Mouse (Mus musculus): ENCODE measurements around the gene Hjurp. TPM values are rescaled to one million over a fixed set of nuclear protein-coding genes. Genes with fewer than 3 reads are reported as not detected.

Gene Hjurp
- total RNA-seq, 4 experiments from 2014 or later, result 33.0 to 55.0 (median 43.2) TPM

DNA sequence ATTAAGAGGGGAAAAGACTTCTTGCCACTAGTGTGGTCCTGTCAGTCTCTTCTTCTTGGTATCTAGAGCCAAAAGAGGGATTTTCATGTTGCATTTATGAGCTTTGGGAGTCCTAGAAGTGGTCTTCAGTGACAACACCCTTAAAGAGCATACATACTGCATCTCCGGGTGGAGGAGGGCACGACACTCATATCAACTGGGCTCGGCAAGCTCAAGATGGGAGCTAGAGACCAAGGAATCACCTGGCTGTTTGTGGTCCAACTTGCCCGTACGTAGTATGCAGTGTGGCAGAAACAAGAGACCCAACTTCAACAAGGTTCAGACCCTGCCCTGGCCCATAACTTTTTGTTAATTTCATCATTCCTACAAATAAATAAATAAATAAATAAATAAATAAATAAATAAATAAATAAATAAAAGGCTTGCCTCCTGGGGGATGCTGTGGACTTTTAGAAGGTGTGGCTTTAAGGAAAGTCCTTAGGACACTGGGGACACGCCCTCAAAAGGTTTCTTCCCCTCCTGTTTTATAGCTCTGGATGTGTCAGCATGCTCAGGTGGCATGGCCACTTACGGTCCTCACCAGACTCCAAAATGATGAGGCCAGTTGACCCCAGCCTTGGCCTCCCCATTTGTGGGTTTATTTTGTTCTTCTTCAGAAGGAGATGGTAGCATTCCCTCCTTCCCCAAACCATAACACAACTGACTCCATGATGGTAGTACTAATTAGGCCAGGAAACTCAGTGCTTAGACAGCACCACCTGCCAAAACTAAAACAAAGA is 20.2 kb upstream of the Hjurp start:
- no peak for DNase-seq

GRCm38 (mm10) chr1:88296171-88296920 is 18.9 kb upstream of the Hjurp start:
- no peak for DNase-seq

GRCm38 (mm10) chr1:88294650-88295049 is 17.2 kb upstream of the Hjurp start:
- no peak for DNase-seq

GRCm38 (mm10) chr1:88292057-88292456 is 14.6 kb upstream of the Hjurp start:
- no peak for DNase-seq

- no peak for DNase-seq
Observed at GRCm38 (mm10) chr1:88291409-88292005, 14.1 kb upstream of the Hjurp start.

DNA sequence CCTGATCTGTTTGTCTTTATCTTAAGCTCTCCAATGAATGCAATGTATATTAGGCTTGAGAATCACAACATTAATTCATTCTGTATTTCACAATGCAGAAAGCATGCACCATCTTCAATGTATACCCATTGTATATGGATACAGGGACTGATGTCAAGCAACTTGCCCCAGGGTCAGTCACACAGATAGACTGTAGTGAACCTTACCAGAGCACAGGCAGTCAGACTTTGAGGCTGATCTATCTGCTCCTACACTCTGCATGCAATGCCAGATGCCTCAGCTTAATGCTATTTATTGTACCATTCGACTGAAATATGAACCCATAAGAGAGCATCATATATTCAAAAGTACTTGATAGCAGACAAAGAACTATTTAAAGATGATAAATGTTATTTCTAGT is 13.1 kb upstream of the Hjurp start:
- no peak for DNase-seq

DNA sequence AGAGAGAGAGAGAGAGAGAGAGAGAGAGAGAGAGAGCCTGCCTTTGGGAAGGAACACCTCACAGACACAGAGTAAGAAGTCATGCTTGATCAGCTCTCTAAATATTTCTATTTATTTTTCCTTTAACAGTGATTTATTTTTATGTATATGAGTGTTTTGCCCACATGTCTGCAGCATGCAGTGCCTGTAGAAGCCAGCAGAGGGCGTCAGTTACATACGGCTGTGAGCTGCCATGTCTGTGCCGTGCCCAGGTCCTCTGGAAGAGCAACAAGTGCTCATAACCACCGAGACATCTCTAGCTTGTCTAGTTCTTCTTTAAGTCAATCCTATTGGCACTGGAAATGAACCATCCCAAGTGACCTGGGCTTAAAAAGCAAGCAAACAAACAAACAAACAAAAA is 12.5 kb upstream of the Hjurp start:
- no peak for DNase-seq

DNA sequence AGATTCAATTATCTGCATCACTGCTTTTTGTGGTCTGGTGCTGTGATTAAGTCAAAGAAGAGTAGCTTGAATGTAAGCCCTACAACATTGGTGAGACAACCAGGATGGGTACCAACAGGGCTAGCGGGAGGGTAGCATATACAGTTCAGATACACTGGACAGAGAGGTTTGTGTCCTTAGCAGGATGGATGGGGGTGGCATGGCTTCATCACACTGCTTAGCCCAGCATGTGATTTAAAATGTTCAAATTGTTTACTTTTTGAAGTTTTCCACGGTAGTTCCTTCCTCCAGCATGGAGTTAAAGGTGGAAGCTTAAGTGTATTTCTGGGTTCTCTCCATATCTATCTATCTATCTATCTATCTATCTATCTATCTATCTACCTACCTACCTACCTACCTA is 11.7 kb upstream of the Hjurp start:
- DNase-seq, result no peak

DNA sequence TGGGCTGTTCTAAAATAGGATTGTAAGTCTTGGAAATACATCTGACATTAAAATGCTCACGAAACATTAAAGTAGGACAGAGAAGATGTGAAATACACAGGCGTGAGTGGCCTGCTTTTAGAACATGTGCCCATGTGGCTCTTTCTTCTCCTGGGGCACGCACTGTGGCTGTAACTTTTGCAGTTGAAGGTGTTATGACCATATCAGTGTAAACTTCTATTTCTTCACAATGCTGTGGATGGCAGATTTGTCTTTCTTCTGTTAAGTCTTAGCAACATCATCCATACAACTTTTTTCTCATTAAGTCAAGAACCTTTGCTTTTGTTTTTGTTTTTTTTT is 11.3 kb upstream of the Hjurp start:
- DNase-seq, result no peak

DNA sequence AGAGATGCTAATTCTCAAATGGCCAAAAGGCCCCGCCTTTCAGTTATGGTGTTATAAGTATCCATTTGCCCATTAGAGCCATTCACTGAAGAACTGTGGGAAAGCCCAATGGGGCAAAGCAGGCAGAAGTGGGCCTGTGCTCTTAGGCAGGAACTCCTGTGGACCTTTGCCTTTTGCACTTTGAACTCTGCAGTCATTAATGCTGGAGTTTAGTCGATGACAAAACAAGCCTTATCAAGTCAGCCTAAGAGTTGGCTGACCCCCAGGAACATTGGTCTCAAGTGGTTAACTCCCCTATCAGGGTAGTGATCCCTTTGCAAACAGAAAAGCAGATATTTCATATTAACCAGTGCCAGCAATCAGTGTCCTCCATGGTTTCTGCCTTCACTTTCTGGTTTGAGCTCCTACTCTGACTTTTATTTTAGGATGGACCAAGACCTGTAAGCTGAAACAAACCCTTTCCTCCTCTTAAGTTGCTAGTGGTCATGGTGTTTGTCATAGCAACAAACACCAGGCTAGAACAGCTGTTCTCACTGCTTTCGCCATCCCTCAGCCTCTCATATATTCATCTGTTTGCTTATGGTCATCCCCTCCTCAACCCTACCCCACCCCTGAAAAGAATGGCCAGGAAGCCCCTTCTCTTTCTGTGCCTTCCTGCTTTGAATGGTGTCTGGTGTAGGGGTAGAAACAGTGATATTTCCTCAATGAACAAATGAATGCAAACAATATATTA is 10.8 kb upstream of the Hjurp start:
- DNase-seq, result no peak

DNA sequence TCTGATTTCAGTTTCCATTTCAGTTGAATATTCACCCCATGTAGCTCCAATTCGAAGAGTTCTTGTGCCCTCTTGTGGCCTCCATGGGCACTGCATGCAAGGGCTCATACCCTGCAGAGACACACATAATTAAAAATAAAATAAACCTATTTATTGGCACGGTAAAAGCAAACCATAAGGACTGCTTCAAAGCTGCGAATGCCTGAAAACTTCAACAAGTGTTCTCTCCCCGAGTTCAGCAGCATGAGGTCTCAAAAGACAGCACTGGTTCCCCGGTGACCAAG is 10.2 kb upstream of the Hjurp start:
- DNase-seq, result no peak

GRCm38 (mm10) chr1:88286887-88287696 is 9.7 kb upstream of the Hjurp start:
- DNase-seq, result no peak

DNA sequence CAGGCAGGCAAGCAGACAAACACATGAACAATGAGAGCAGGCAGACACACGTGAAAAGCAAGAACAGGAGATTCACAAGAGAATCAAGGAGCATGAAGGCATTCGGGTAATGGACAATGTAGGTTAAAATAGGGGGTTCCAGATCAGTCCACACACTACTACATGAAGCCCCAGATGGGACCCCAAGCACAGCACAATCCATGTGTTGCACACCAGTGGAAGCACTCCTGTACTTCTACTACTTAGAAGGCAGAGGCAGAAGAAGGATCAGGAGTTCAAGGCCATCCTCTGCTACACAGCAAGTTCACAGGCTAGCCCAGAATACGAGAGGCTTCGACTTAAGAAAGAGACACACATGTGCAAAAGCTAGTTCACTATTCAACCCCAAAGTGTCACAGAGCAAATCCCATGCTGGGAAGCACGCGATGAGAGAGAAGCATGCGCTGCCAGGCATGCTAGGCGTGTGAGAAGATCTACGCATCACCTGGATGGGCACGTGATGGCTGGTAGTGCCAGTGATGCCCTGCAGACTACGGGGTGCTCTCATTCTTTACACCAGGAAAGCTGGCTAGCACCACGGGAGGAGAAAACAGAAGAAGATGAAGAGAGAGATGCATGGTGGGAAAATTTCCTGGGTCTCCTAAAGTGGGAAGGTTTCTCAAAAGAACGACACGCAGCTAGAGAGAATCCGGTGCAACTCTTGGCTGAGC is 8.9 kb upstream of the Hjurp start:
- DNase-seq, result no peak

DNA sequence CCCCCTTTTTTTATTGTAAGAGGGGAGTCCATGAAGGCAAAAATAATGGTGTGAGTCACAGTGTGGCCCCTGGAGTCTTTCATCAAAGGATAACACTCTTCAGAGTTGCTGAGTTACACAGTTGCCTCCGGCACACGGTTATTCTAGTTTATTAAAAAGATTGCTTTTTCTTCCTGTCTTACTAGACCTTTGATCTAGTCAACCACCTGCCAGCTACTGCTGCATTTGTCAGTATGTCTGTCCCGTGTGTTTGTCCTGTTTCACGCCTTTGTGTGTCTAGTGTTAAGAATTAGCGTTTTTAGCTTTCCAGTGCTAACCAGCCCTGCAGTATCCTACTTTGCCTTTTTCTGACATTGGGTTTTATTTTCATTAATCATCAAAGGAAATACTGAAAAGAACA is 8.2 kb upstream of the Hjurp start:
- DNase-seq, result no peak

GRCm38 (mm10) chr1:88284946-88285320 is 7.5 kb upstream of the Hjurp start:
- no peak for DNase-seq

- DNase-seq, result no peak
Observed at GRCm38 (mm10) chr1:88284228-88284945, 7.0 kb upstream of the Hjurp start.

DNA sequence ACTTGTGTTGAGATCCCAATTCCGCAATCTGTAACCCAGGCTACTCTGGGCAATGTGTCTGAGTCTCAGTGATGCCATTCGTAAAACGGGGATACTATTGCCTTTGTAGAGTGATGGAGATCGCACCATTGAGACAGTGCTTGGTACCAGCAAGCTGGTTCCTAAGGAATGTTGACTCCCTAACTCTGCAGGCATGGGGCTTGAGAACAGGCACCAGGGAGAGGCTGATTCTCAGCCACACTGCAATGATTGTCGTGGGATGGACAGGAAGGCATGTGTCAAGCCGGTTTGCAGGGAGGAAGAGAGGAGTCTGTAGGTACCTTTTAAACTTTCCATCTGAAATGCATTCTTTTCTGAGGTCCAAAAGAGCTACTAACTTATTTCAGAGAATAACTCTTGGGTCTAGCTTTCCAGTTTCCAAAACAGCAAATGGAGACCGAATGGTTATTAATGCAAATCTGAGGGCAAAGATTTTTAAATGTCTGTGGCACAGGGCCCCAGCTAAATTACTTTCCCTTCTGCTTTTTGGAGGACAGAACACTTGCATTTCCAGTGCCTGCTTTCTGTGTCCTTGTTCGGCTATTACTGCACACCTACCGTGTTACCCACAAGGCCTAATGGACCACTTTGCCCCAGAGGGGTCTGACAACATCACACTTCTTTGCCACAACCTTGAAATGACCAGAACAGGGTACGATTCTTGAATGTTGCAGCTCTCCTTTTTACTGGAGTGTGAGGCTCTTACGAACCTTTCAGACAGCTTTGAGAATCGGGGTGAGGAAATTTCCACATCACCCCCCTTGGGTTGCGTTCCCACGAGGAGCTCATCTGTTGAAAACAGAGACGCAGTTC is 6.2 kb upstream of the Hjurp start:
- DNase-seq, result no peak

GRCm38 (mm10) chr1:88282301-88282700 is 4.9 kb upstream of the Hjurp start:
- DNase-seq, result no peak

- DNase-seq, result no peak
Observed at GRCm38 (mm10) chr1:88280006-88280690, 2.7 kb upstream of the Hjurp start.
